Mouse (Mus musculus) erythroblast, adult 5-6 weeks (primary cell): Measurements from ENCODE around the gene Nup50. TPM values are rescaled to one million over a fixed set of nuclear protein-coding genes. Genes with fewer than 3 reads are reported as not detected.
"Not testable (repeated sequence)": the region's sequence is repeated elsewhere in the genome, so short reads cannot be mapped to it uniquely, and the experiment has no call there.

Experiments used
- ATAC-seq: replicated peaks from 2 replicates; pipeline ENCODE4 v1.8.0; 2016; ENCODE audit warnings: moderate number of reproducible peaks, mild to moderate bottlenecking, moderate TSS enrichment, inconsistent platforms; ENCODE audit not compliant: poor library complexity, low FRiP score, severe bottlenecking
- total RNA-seq, 2 experiments: library from RNA; stranded (forward) in 1 of 2; stranded (reverse) in 1 of 2; fragments of 150-400 nt in 1 of 2; fragments of 200-764, 138-1000 nt in 1 of 2; gene quantifications; 2 replicates each; pipeline versions ENCODE4 v1.2.3 to v1.2.4; 2015 to 2017; ENCODE audit warnings: low replicate concordance in 2 of 2

Nup50 gene
- 16.1 and 23.0 TPM in 2 replicates for total RNA-seq (2015; ENCODE audit: low replicate concordance)
- 35.7 and 38.2 TPM in 2 replicates for total RNA-seq (2017; ENCODE audit: low replicate concordance)

GRCm38 (mm10) chr15:84922884-84923507, at the start of gene Nup50:
Gene Nup50, plus strand, starts transcription at chr15:84923411.
- peak; percentile 86 for ATAC-seq

GRCm38 (mm10) chr15:84873867-84874266, 49.3 kb upstream of the Nup50 start:
- no peak for ATAC-seq

- ATAC-seq: no peak
Measured at GRCm38 (mm10) chr15:84877029-84877815, 46.0 kb upstream of the Nup50 start.

GRCm38 (mm10) chr15:84888066-84888465, 35.1 kb upstream of the Nup50 start:
- ATAC-seq: no peak

GRCm38 (mm10) chr15:84891246-84891645, 32.0 kb upstream of the Nup50 start:
- no peak for ATAC-seq

GRCm38 (mm10) chr15:84891658-84892057, 31.6 kb upstream of the Nup50 start:
- peak; percentile 82 for ATAC-seq

GRCm38 (mm10) chr15:84896216-84896615, 27.0 kb upstream of the Nup50 start:
- ATAC-seq: not testable (repeated sequence)

- no peak for ATAC-seq
Measured at GRCm38 (mm10) chr15:84896664-84897063, 26.5 kb upstream of the Nup50 start.

GRCm38 (mm10) chr15:84898077-84898476, 25.1 kb upstream of the Nup50 start:
- no peak for ATAC-seq

GRCm38 (mm10) chr15:84903843-84904385, 19.3 kb upstream of the Nup50 start:
- no peak for ATAC-seq

- ATAC-seq: no peak
Measured at GRCm38 (mm10) chr15:84913201-84913600, 10.0 kb upstream of the Nup50 start.

- ATAC-seq: no peak
Measured at GRCm38 (mm10) chr15:84919938-84920337, 3.3 kb upstream of the Nup50 start, which contains the start of gene Gm29666. Gene Gm29666, minus strand, starts transcription at chr15:84920038.

- peak; percentile 44 for ATAC-seq
Measured at GRCm38 (mm10) chr15:84923508-84924181, 434 bp downstream of the Nup50 start.

GRCm38 (mm10) chr15:84924781-84925315, 1.6 kb downstream of the Nup50 start:
- ATAC-seq: peak; percentile 45

- ATAC-seq: no peak
Measured at GRCm38 (mm10) chr15:84925495-84926018, 2.3 kb downstream of the Nup50 start.

- peak; percentile 62 for ATAC-seq
Measured at GRCm38 (mm10) chr15:84932351-84932750, 9.1 kb downstream of the Nup50 start.

GRCm38 (mm10) chr15:84934901-84935300, 11.7 kb downstream of the Nup50 start:
- no peak for ATAC-seq

GRCm38 (mm10) chr15:84940102-84940501, 16.9 kb downstream of the Nup50 start:
- no peak for ATAC-seq

- ATAC-seq: no peak
Measured at GRCm38 (mm10) chr15:84942647-84943285, 19.6 kb downstream of the Nup50 start.
